Comparison of ENCODE assay signal across 9 mouse cellular contexts in genomic region chr13:94115476-94115875, GRCm38 (mm10). TPM values are rescaled to one million over a fixed set of nuclear protein-coding genes. Genes with fewer than 3 reads are reported as not detected.
DNase-seq lines count a peak whose midpoint lies in the region; ATAC-seq and TF ChIP-seq lines count a peak whose summit lies in the region.
"Had no signal": no experiment of that assay in that cellular context is flagged by ENCODE, and none has a peak within 500 bp of the region (broad histone marks: within the 10 kb centered on the region; RNA-seq: fewer than 3 reads in every experiment).

No protein-coding gene starts in this region.

- 53% methylated on average over 4 of the region's 4 CpGs for WGBS in intestine, postnatal 0 days
- 55% methylated on average over 4 of the region's 4 CpGs for WGBS in intestine, embryonic 16.5 days
- 49% methylated on average over 4 of the region's 4 CpGs for WGBS in embryonic facial prominence, embryonic 11.5 days
- 61% methylated on average over 4 of the region's 4 CpGs for WGBS in limb, embryonic 11.5 days

- ATAC-seq in intestine, postnatal 0 days: no peak
- ATAC-seq in intestine, embryonic 16.5 days: no peak
- ATAC-seq in embryonic facial prominence, embryonic 11.5 days (replicated peaks; ENCODE audit: insufficient number of reproducible peaks, low FRiP score, low TSS enrichment, low read depth): no peak
- no peak for ATAC-seq in limb, embryonic 11.5 days (ENCODE audit: insufficient number of reproducible peaks, low FRiP score, low TSS enrichment, low read depth)

- H3K9me3 ChIP-seq in intestine, postnatal 0 days (ENCODE audit: control insufficient read depth): no peaks in the 10 kb centered on the region
- peaks cover 11% of the 10 kb centered on the region; the same call in 1 of the 2 replicates for H3K9me3 ChIP-seq in intestine, embryonic 16.5 days (ENCODE audit: control insufficient read depth, low read length)
- H3K9me3 ChIP-seq in embryonic facial prominence, embryonic 11.5 days (replicated peaks; ENCODE audit: control insufficient read depth, low read length): no peaks in the 10 kb centered on the region
- H3K9me3 ChIP-seq in limb, embryonic 11.5 days (ENCODE audit: control insufficient read depth, low read length): no peaks in the 10 kb centered on the region; the same call in 1 of the 2 replicates

- H3K27me3 ChIP-seq in intestine, postnatal 0 days (replicated peaks; ENCODE audit: control insufficient read depth, insufficient read depth, low read length): no peaks in the 10 kb centered on the region
- H3K27me3 ChIP-seq in intestine, embryonic 16.5 days (replicated peaks; ENCODE audit: control insufficient read depth, insufficient read depth, low read length): no peaks in the 10 kb centered on the region
- H3K27me3 ChIP-seq in embryonic facial prominence, embryonic 11.5 days (ENCODE audit: control insufficient read depth, insufficient read depth, low read length): no peaks in the 10 kb centered on the region
- H3K27me3 ChIP-seq in limb, embryonic 11.5 days (ENCODE audit: control insufficient read depth, insufficient read depth, low read length): no peaks in the 10 kb centered on the region

- H3K4me2 ChIP-seq in intestine, postnatal 0 days (replicated peaks; ENCODE audit: low read depth): no peak overlapping the region
- H3K4me2 ChIP-seq in intestine, embryonic 16.5 days (ENCODE audit: low read depth, low read length): no peak overlapping the region
- no peak overlapping the region for H3K4me2 ChIP-seq in embryonic facial prominence, embryonic 11.5 days (ENCODE audit: low read depth, low read length)
- no peak overlapping the region for H3K4me2 ChIP-seq in limb, embryonic 11.5 days (ENCODE audit: low read depth, severe bottlenecking)

- H3K36me3 ChIP-seq in intestine, postnatal 0 days (ENCODE audit: control insufficient read depth, insufficient read depth): 0 out of 2 replicates have a peak, but pooled peaks cover 3% of the 10 kb centered on the region
- no peaks in the 10 kb centered on the region for H3K36me3 ChIP-seq in intestine, embryonic 16.5 days (ENCODE audit: control insufficient read depth, insufficient read depth, low read length)
- H3K36me3 ChIP-seq in embryonic facial prominence, embryonic 11.5 days (replicated peaks; ENCODE audit: control insufficient read depth, insufficient read depth, low read depth, low read length): no peaks in the 10 kb centered on the region
- no peaks in the 10 kb centered on the region for H3K36me3 ChIP-seq in limb, embryonic 11.5 days (ENCODE audit: control insufficient read depth, insufficient read depth, low read length)
- H3K36me3 ChIP-seq: G1E had no signal

- TF ChIP-seq CTCF in intestine, postnatal 0 days (IDR thresholded peaks at IDR 0.05; ENCODE audit: low read depth): peak; percentile 30

- H3K4me1 ChIP-seq in intestine, postnatal 0 days (replicated peaks; ENCODE audit: control insufficient read depth, insufficient read depth, low read length): no peaks in the 10 kb centered on the region; the same call in 1 of the 2 replicates
- peaks cover 13% of the 10 kb centered on the region for H3K4me1 ChIP-seq in intestine, embryonic 16.5 days (ENCODE audit: control insufficient read depth, insufficient read depth, low read length)
- peaks cover 3% of the 10 kb centered on the region for H3K4me1 ChIP-seq in embryonic facial prominence, embryonic 11.5 days (ENCODE audit: control insufficient read depth, insufficient read depth, low read length)
- H3K4me1 ChIP-seq in limb, embryonic 11.5 days (ENCODE audit: control insufficient read depth, insufficient read depth, low read length): peaks cover 28% of the 10 kb centered on the region

- H3K4me3 ChIP-seq in intestine, postnatal 0 days (ENCODE audit: low read depth, low read length): no peak overlapping the region
- no peak overlapping the region for H3K4me3 ChIP-seq in intestine, embryonic 16.5 days (ENCODE audit: low read length)
- no peak overlapping the region for H3K4me3 ChIP-seq in embryonic facial prominence, embryonic 11.5 days (ENCODE audit: low read depth, low read length)
- H3K4me3 ChIP-seq in limb, embryonic 11.5 days (ENCODE audit: low read depth, low read length): no peak overlapping the region

- DNase-seq in adipocyte (ENCODE audit: low spot score): peak; percentile 43
- no peak for DNase-seq in embryonic facial prominence, embryonic 11.5 days (ENCODE audit: low spot score)
- no peak for DNase-seq in limb, embryonic 11.5 days (ENCODE audit: low spot score)
- no peak for DNase-seq in layer of hippocampus, adult 11-12 months (ENCODE audit: low spot score)
- DNase-seq in urinary bladder, postnatal 36 days (ENCODE audit: low spot score in 2 of 2): no peak
- no peak for DNase-seq in embryo, embryonic 11 days

- no peak overlapping the region for H3K27ac ChIP-seq in intestine, postnatal 0 days (ENCODE audit: low read depth, low read length)
- no peak overlapping the region for H3K27ac ChIP-seq in intestine, embryonic 16.5 days (ENCODE audit: low read length)
- peak overlapping the region; percentile 52; the same call in 1 of the 2 replicates for H3K27ac ChIP-seq in embryonic facial prominence, embryonic 11.5 days (replicated peaks; ENCODE audit: low read depth, low read length)
- H3K27ac ChIP-seq in limb, embryonic 11.5 days (replicated peaks; ENCODE audit: low read depth, low read length): peak overlapping the region; percentile 78

- H3K9ac ChIP-seq in intestine, postnatal 0 days (ENCODE audit: low read depth, low read length): no peak overlapping the region
- H3K9ac ChIP-seq in intestine, embryonic 16.5 days (ENCODE audit: low read depth, low read length): no peak overlapping the region
- H3K9ac ChIP-seq in embryonic facial prominence, embryonic 11.5 days (replicated peaks; ENCODE audit: low read length): no peak overlapping the region
- no peak overlapping the region for H3K9ac ChIP-seq in limb, embryonic 11.5 days (ENCODE audit: low read length)

RNA-seq across cellular contexts. Expression of gene Lhfpl2, which starts 57.9 kb away (rescaled TPM):
- polyA plus RNA-seq in intestine, postnatal 0 days (2015; fragmentation: Nextera tagmentation; extraction: Ambion mirVana): 10.2 and 10.9 TPM in 2 replicates
- polyA plus RNA-seq in intestine, embryonic 16.5 days (2015; fragmentation: Nextera tagmentation; extraction: Ambion mirVana): 15.1 and 15.4 TPM in 2 replicates
- polyA plus RNA-seq in embryonic facial prominence, embryonic 11.5 days (2014; fragmentation: Nextera tagmentation; extraction: Ambion mirVana): 39.1 and 41.2 TPM in 2 replicates
- polyA plus RNA-seq in limb, embryonic 11.5 days (2014; fragmentation: Nextera tagmentation; extraction: Ambion mirVana): 37.4 and 40.8 TPM in 2 replicates
- polyA plus RNA-seq: G1E had no signal

Comparison
In these comparisons a context has a peak if more than half of its experiments do, and no peak if none do; other contexts are left out.
1. H3K27ac ChIP-seq: peak in embryonic facial prominence, embryonic 11.5 days (single experiment) and limb, embryonic 11.5 days (single experiment); none in intestine, postnatal 0 days (single experiment) and intestine, embryonic 16.5 days (single experiment).